Mouse (Mus musculus): ENCODE measurements at regions not wholly inside any gene's neighbourhood (a gene's known extent, or its start where the extent isn't known, plus 50 kb on each side); places are given as distances from the start of the nearest gene placed in this dataset.

DNA sequence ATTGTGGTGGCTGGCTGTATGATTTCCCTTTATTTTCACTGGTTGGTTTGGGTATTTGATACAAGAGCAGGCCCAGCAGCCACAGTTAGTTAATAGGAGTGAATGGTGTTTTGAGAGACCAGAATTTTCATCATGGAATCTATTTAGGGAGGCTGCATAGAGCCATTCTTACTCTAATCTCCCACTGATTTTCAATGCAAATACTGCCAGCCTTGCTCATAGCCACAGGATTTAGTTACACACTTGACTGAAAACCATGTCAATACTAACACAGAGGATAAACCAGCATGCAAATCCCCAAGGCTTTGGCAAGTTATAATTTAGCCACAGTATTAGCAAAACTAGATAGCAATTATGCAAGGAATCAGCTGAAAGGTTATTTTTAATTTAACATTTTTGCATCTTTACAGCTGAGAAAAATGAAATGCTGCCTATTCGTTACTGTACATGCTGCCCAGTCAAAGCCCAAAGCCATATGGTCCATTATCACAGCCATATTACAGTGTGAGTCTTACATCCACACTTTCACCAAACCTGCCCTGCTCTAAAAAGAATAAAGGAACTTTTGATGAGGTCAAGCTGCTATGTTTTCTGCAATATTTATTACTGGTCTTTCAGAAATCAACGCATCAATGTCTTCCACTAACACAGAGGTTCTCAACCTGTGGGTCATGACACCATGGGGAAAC, 1000.5 kb upstream of the Flrt2 start:
- no peak for DNase-seq
- intact Hi-C loops (cut with DNase I) = no loop called here

DNA sequence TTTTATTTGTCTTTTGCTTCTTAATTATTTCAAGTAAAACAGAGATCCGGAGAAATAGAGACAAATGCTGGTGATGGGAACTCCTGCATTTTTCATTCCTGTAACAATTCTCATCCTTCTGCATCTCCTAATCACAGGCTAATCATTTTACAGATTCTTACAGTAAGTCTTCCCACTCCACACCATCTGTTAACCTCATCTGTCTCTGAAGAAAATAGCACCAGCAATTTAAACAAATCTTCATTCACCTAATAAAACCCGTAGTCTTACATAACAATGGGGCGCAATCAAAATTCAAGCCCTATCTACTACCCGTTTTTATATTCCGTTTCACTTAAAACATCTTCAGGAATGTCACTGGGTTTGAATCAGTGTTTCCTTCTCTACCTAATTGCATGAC, 960.6 kb upstream of the Flrt2 start:
- no peak for DNase-seq
- intact Hi-C loops (cut with DNase I) = no loop called here

DNA sequence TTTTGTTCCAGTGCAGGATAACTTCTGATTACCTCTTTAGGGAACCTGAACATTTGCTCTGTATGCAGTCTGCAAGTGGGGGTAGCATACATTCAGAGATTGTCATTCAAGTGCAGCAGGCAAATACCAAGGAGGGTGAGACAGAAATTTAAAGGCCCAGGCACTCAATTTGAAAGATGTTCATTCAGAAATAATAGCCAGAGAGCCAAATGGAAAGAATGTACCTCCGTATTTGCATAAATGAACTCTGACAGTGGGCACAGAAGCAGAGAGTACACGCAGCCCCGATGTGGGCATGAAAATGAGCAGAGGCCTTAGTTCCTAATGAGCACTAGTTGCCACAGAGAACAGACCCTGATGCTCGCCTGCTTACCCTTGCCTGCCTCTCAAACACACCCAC, 958.8 kb upstream of the Flrt2 start:
- intact Hi-C loops (cut with DNase I) = no loop called here
- no peak for DNase-seq

DNA sequence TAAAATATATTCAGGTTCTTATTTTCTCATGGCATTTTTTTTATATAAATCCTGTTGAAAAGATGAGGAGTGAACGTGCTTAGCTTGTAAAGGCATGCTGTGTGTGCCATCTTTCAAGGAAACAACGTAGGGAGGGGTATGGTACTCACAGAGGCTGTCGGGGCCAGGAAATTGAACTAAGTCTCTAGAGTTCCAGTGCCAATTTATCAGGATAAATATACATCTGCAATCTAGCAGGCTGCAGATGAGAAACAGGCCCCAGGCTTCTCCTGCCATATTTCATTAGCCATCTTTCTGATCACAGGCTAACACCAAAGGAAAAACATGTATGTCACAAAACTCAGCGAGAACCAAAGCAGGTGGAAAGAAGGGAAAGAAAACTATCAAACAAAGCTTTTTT, 954.8 kb upstream of the Flrt2 start:
- intact Hi-C loops (cut with DNase I) = no loop called here
- no peak for DNase-seq

DNA sequence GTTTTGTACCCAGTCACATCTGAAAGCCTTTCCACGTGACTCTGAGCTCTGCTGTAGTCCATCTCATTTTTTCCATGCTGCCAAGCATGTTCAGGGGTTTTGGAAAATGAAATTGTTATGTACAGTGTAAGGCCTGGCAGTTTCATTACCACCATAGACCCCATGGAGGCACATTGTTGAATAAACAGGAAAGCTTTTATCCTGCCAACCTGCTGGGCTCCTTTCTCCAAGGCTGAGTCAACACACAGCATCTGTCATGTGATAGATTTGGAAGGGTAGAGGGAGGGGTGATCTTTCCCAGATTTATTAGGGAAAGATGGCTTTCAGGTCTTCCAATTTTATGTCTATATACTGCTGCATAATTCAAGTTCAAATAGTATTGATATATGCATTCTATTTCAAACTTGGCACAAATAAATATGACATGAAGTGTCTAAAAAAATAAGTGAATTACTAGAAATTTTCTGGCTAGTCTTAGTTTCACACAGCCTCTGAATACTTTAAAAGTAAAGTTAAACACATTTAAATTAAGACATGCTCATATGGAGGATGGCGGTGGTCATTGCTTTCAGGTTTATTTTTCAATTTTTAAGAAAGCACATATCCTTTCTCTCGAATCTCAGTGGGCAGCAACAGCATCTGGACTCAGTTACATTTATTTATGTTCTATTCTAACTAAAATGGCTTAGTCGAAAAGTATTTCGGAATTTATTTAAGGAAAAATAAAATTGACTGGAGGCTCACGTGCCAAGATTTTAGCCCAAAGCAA, 942.1 kb upstream of the Flrt2 start:
- no peak for DNase-seq
- intact Hi-C loops (cut with DNase I) = no loop called here

DNA sequence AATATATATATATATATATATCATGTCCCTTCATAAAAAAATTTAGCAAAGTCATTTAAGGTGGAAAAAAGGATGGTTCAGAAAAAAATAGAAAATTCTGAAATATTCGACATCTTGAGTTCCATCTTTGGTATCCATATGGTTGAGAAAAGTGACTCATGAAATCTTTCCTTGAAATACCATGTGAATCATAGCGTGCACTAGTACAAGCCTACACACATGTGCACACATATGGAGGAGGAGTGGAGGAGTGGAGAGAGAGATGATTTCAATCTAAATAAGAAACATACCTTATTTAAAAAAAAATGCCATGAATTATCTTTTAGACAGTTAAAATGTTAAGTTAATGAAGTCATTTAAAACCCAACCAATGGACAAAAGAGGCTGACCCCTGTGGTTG, 936.3 kb upstream of the Flrt2 start:
- no peak for DNase-seq
- intact Hi-C loops (cut with DNase I) = no loop called here

DNA sequence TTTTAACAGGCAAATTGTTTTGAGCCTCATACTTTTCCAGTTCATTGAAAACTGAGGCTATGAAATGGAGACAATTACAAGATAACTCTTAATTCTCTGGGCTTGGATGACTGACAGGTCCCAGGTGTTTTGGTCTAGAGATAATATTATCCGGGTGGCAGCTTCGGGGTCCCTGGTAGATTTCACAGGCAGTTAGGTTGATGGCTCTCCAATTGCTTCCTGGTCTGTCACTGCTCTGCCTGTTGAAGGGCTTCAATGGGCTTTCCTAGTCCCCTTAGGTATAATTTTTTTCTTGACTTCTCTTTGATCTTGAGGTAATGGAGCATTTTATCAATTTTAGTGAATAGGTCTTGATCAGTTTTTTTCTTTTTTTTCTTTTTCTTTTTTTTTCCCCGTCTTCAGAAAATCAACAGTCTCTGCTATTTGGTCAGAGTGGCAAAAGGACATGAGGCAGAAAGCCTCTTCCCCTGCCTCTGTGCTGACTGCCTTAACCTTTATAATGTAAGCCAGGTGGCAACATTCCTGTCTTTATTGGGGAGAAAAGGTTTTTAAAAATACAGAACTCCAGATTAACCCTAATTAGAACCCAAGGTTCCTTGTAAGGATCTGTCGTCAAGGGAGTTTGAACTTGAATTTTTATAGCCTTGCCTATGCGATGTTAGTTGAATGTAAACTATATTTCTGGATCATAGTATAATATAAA, 896.0 kb upstream of the Flrt2 start:
- intact Hi-C loops (cut with DNase I) = no loop called here
- no peak for DNase-seq

DNA sequence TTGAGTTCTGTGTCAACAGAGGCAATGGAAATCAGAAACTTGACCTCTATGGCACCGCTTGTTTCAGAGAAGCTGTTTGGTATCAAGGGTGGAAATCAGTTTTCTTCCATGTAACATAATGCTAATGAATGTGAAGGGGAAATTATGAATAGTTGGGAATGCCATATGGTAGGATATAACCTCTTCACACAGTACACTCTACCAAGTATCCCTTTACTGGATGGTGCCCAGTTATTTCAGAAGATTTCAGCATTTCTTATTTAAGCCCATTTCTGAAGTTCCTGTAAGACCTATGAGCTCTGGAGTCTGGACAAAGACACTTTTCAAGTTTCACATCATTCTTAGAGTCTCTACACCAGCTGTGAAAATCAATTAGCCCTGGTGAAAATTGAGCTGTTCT, 887.3 kb upstream of the Flrt2 start:
- no peak for DNase-seq
- intact Hi-C loops (cut with DNase I) = no loop called here

DNA sequence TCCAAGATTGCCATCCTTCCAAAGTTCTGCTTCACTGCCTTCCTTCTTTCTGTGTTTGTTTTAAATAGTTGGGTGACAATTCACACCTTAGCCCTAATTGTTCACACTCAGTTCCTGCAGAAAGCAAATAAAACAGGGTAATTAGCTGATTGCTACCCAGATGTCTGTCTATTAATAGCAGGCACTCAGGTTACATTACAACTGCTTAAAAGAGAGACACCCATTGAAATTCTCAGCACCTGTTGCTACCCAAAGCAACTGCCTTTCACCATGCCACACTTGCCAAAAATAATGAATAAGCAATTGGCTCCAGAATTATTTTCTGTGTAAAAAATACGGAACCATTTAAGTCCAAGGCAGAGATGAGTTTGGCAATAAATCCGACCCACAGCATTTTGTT, 860.6 kb upstream of the Flrt2 start:
- no peak for DNase-seq
- intact Hi-C loops (cut with DNase I) = no loop called here

DNA sequence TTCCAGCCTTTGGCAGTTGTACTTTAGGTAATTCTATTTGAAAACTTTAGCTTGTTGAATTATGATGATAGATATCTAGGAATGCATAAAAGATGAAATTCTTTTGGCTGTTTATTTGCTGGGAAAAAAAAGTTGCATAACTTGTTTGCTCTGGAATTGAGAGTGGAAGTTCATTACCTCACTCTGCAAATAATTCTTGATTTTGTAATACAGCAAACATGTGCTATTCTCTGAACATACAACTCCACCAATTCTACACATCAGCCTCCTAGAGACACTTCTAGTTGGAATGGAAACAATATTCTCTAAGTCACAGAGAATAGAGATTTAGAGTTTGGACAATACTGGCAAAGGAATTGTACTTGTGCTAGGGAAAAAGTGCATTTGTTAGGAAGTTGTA, 829.3 kb upstream of the Flrt2 start:
- no peak for DNase-seq
- intact Hi-C loops (cut with DNase I) = no loop called here

DNA sequence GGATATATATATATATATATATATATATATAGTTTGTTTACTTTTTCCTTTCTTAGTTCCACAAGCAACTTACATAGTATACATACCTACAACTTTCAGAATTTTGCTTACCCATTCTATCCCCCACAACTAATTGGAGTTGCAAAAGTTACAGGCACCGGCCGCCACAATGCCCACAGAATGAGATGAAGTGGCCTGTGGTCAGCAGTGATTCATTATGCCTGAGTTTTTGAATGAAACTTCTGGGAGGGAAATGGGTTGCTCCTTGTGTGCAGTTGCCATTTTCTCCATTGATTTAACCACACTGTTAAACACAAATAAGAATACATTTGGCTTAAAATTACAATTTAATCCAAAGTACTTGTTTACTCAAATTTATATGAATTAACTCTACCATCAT, 781.2 kb upstream of the Flrt2 start:
- intact Hi-C loops (cut with DNase I) = no loop called here
- DNase-seq = no peak

DNA sequence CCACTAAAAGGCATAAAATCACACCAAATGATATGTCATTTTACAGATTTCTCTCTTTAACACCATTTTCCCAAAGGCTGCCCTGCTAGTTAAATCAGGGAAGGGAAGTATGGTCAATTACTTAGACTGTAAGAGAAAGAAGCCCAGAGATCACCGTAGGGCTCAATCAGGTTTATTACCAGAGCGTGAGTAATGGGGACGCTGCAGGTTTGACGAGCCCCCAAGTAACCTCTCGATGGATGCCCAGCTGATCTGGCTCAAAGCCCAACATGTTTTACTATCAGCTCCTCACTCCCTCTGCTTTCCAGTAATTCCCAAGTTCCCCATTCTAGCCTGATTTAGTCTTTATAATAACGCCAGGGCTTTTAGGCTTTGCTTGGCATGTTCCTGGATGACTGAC, 749.0 kb upstream of the Flrt2 start:
- intact Hi-C loops (cut with DNase I) = no loop called here
- no peak for DNase-seq

Small RNA genes lying in the stretch of these regions (microRNA-seq; reads per million reads assigned to microRNA genes)
- 0 reads per million in 2 experiments for gene Mir8099-2
